Mouse (Mus musculus) G1E (cell line): ENCODE data around the gene Vps52. TPM values are rescaled to one million over a fixed set of nuclear protein-coding genes. Genes with fewer than 3 reads are reported as not detected.

Experiments used
- ATAC-seq: 2 replicates; pipeline ENCODE4 v1.8.0; 2016; ENCODE audit warnings: mild to moderate bottlenecking; ENCODE audit not compliant: insufficient number of reproducible peaks, poor library complexity, low FRiP score, severe bottlenecking; ENCODE audit errors: extremely low read depth
- DNase-seq: peaks from one replicate; pipeline ENCODE4 v3.0.0; 2012; ENCODE audit warnings: low spot score
- H3K27me3 ChIP-seq: 2 replicates; pipeline ENCODE4 v1.6.1; 2012; ENCODE audit warnings: mild to moderate bottlenecking, low read length, inconsistent platforms; ENCODE audit not compliant: insufficient read depth
- H3K36me3 ChIP-seq: replicated peaks from 2 replicates; pipeline ENCODE3; 2012; ENCODE audit warnings: mild to moderate bottlenecking, inconsistent platforms
- H3K4me1 ChIP-seq: 2 replicates; pipeline ENCODE4 v1.6.1; 2012; ENCODE audit warnings: low read depth, low read length, inconsistent platforms, mixed read lengths; ENCODE audit not compliant: insufficient read depth
- H3K4me3 ChIP-seq: 2 replicates; pipeline ENCODE4 v1.5.1; 2012; ENCODE audit warnings: low read depth, mild to moderate bottlenecking, inconsistent platforms, low read length, moderate library complexity, mixed read lengths
- H3K9me3 ChIP-seq: replicated peaks from 2 replicates; pipeline ENCODE4 v1.6.1; 2012; ENCODE audit warnings: inconsistent platforms
- CTCF ChIP-seq: IDR thresholded peaks from 2 replicates; pipeline ENCODE4 v1.5.1; 2012; ENCODE audit warnings: low read depth, low read length, inconsistent platforms, mixed read lengths
- GATA1 ChIP-seq: IDR thresholded peaks from 2 replicates; pipeline ENCODE4 v1.6.1; 2012; ENCODE audit warnings: borderline replicate concordance, low read length, inconsistent platforms, mixed read lengths
- GATA2 ChIP-seq: IDR thresholded peaks from 2 replicates; pipeline ENCODE4 v1.6.1; 2012; ENCODE audit warnings: low read depth, low read length, inconsistent platforms, borderline replicate concordance
- POLR2AphosphoS5 ChIP-seq: IDR thresholded peaks from 2 replicates; pipeline ENCODE4 v1.6.1; 2012; ENCODE audit warnings: low read depth, low read length, inconsistent platforms; ENCODE audit not compliant: insufficient replicate concordance
- TAL1 ChIP-seq: conservative IDR thresholded peaks from 2 replicates; pipeline ENCODE4 v1.6.1; 2012; ENCODE audit warnings: low read depth, low read length, inconsistent platforms, mixed read lengths
- polyA plus RNA-seq: library from polyadenylated mRNA; stranded (reverse); fragments of >175 nt; gene quantifications from 2 replicates; pipeline ENCODE4 v1.2.3, GENCODE M21; 2012
- total RNA-seq, 2 experiments: library from RNA; stranded (forward) in 1 of 2; stranded (reverse) in 1 of 2; fragments of 200-1000 nt in 1 of 2; fragments of >200 nt in 1 of 2; fragmentation: Nextera tagmentation in 1 of 2; gene quantifications; 2 replicates each; pipeline ENCODE4 v1.2.3; 2014 to 2017

Vps52 gene
- total and polyA plus RNA-seq, 3 experiments = 19.8 to 48.9 (median 30.0) TPM

DNA sequence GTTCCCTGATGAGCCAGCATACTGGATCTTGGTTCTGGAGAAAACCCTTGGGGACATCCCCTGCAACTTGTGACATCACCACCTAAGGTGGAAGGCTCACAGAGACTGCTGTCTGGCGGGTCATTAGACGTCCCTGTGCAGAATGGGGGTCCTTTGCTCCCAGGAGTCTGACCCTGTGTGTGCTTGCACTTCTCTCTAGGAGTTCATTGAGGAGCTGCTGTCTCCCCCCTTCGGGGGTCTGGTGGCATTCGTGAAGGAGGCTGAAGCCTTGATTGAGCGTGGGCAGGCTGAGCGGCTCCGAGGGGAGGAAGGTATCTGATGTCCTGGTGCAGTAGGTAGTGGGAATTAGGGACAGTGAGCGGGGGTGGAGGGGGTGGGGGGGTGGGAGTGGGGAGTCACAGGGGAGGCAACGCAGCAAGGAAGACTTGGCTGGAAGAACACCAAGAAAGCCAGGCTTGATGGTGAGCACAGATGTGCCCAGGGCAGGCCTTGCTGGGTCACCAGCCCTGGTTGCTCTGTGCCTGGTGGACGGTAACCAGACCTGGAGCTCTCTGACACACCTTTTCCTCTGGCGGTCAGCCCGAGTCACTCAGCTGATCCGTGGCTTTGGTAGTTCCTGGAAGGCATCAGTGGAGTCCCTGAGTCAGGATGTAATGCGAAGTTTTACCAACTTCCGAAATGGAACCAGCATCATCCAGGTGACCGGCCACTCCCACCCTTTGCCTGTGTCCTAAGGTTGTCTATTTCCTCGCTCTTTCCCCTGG, 9.7 kb downstream of the Vps52 start:
- peaks cover 63% of the 10 kb centered on the region for H3K36me3 ChIP-seq
- TF ChIP-seq GATA1 = no peak
- no peak for TF ChIP-seq GATA2
- TF ChIP-seq POLR2AphosphoS5 = no peak
- no peak for TF ChIP-seq CTCF
- no peak for TF ChIP-seq TAL1

DNA sequence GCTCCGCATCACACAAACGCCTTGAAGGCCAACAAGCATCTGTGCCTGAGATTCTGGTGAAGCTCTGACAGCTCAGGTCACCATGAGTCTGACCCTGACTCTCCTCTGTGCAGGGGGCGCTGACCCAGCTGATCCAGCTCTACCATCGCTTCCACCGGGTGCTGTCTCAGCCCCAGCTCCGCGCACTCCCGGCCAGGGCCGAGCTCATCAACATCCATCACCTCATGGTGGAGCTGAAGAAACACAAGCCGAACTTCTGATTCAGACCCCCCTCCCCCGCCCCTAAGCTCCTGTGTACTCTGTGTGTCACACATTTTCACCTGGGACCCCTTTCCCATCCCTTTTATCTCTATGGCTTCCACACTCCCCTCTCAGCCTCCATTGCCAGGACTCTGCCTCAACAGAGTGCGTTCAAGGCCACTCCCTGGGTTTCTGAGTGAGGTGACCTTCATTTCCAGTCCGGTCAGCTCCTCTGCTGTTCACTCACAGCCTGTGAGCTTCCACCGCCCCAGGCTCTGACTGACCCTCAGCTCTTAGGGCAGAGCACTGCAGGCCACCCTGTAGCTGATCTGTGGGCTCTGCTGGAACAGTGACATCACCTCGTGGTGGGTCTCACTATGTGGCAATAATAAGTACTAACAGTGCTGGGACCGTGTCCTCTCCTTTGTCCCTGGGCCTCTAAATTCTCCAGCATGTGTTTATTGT, 10.4 kb downstream of the Vps52 start:
- Histone ChIP-seq H3K4me3 (no peak overlapping the region), H3K36me3 (peaks cover 56% of the 10 kb centered on the region), H3K9me3 (peaks cover 8% of the 10 kb centered on the region), H3K4me1 (peaks cover 7% of the 10 kb centered on the region), H3K27me3 (no peaks in the 10 kb centered on the region)
- no peak for ATAC-seq
- TF ChIP-seq TAL1 (no peak), GATA2 (no peak), CTCF (no peak), GATA1 (no peak)
- DNase-seq = no peak

More for the DNA sequence above, 9.7 kb downstream of the Vps52 start:
- Histone ChIP-seq H3K27me3 (no peaks in the 10 kb centered on the region), H3K4me1 (peaks cover 7% of the 10 kb centered on the region), H3K4me3 (no peak overlapping the region), H3K9me3 (peaks cover 5% of the 10 kb centered on the region)
- DNase-seq = no peak
- ATAC-seq = no peak

DNA sequence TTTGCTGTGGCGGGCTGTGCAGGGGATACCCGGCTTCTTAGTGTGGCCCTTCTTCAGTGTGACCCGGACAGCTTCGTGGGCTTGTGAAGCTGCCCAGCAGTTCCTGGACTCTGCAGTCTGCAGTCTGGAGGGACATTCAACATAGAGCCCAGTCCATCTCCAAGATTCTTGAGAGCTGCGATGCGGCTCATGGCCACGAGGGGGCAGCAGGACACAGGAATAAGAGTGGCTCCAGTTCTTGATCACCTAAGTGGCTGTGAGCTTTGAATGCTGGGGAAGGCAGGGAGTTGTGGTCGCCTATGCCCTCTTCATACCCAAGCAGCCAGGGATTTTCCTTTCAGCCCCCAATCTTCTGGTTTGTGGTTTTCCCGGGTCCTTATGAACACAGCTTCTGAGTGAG, 12.9 kb downstream of the Vps52 start:
- ATAC-seq = peak; percentile 22; the same call in 1 of the 2 replicates
- peak; percentile 86 for TF ChIP-seq CTCF
- no peak for TF ChIP-seq GATA2
- TF ChIP-seq TAL1 = no peak
- Histone ChIP-seq H3K4me1 (peaks cover 8% of the 10 kb centered on the region), H3K9me3 (peaks cover 8% of the 10 kb centered on the region), H3K27me3 (no peaks in the 10 kb centered on the region), H3K4me3 (no peak overlapping the region), H3K36me3 (peaks cover 31% of the 10 kb centered on the region)
- DNase-seq = peak; percentile 29

DNA sequence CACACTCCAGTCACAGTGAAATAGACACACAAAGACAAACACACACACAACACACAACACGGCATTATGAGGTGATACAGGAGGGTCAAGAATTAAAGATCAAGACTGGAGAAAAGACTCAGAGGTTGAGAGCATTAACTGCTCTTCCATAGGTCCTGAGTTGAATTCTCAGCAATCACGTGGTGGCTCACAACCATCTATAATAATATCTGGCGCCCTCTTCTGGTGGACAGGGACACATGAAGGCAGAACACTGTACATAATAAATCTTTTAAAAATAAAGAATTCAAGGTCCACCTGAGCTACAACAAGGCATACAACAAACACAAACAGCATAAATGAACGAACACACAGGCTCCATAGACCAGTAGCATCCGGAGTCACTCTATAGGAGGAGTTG, 13.3 kb downstream of the Vps52 start:
- no peaks in the 10 kb centered on the region for H3K27me3 ChIP-seq
- H3K36me3 ChIP-seq = peaks cover 27% of the 10 kb centered on the region
- no peak for TF ChIP-seq TAL1
- TF ChIP-seq CTCF = no peak
- no peak for TF ChIP-seq GATA2
- no peak for TF ChIP-seq GATA1
- TF ChIP-seq POLR2AphosphoS5 = no peak
- peaks cover 8% of the 10 kb centered on the region for H3K9me3 ChIP-seq
- H3K4me3 ChIP-seq = no peak overlapping the region
- DNase-seq (no peak), ATAC-seq (no peak)
- peaks cover 11% of the 10 kb centered on the region for H3K4me1 ChIP-seq

DNA sequence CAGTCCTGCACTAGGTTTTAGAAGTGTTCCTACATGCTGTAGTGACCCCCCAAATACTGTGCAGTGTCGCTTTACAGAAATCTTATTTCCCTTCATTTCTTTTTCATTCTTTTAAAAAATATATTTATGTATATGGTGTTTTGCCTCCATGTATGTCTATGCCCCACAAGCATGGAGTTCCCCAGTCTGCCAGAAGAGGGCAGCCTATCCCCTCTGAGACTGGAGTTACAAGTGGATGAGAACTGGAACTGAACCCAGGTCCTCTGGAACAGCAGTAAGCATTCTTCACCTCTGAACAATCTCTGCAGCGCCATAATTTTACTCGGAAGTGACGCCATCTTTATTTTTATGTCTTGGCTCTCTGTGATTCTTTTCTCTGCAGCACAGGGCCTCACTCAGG, 13.8 kb downstream of the Vps52 start:
- ATAC-seq = no peak
- H3K36me3 ChIP-seq = peaks cover 26% of the 10 kb centered on the region
- peaks cover 11% of the 10 kb centered on the region for H3K4me1 ChIP-seq
- no peak overlapping the region for H3K4me3 ChIP-seq
- H3K27me3 ChIP-seq = no peaks in the 10 kb centered on the region
- peaks cover 8% of the 10 kb centered on the region for H3K9me3 ChIP-seq
- TF ChIP-seq TAL1 = no peak
- no peak for TF ChIP-seq GATA1
- no peak for TF ChIP-seq GATA2
- no peak for TF ChIP-seq CTCF
- no peak for TF ChIP-seq POLR2AphosphoS5
- no peak for DNase-seq

DNA sequence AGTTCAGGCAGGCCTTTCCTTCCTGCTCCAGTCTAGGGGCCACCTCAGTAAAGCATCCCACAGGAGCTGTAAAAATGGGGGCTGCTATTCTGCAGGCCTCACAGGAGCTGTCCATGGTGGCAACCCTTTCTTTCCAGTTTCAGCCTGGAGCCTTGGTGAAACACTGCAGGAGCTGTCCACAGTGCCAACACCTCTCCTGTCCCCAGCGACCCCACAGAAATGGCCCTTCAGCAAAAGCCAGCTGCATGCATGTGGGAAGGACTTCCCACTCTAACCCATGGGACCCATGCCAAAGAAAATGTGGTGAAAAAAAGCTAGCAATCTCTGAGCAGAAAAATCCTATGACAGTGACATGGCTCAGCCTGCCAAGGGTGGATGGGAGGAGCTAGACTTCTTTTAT, 17.1 kb downstream of the Vps52 start:
- peaks cover 15% of the 10 kb centered on the region for H3K36me3 ChIP-seq
- no peak for ATAC-seq
- no peak for TF ChIP-seq TAL1
- no peak for TF ChIP-seq GATA1
- TF ChIP-seq POLR2AphosphoS5 = no peak
- no peak for TF ChIP-seq GATA2
- TF ChIP-seq CTCF = no peak
- peak; percentile 32 for DNase-seq
- H3K9me3 ChIP-seq = peaks cover 8% of the 10 kb centered on the region
- peaks cover 16% of the 10 kb centered on the region for H3K4me1 ChIP-seq
- no peak overlapping the region for H3K4me3 ChIP-seq
- peaks cover 2% of the 10 kb centered on the region for H3K27me3 ChIP-seq
